Mouse (Mus musculus) heart, adult 9 months (tissue): ENCODE results near the gene Ablim2.

Experiments
- DNase-seq, 2 experiments: peaks; one replicate each; pipeline ENCODE4 v3.0.0; 2022; ENCODE audit warnings: low spot score in 2 of 2

Ablim2 gene

DNA sequence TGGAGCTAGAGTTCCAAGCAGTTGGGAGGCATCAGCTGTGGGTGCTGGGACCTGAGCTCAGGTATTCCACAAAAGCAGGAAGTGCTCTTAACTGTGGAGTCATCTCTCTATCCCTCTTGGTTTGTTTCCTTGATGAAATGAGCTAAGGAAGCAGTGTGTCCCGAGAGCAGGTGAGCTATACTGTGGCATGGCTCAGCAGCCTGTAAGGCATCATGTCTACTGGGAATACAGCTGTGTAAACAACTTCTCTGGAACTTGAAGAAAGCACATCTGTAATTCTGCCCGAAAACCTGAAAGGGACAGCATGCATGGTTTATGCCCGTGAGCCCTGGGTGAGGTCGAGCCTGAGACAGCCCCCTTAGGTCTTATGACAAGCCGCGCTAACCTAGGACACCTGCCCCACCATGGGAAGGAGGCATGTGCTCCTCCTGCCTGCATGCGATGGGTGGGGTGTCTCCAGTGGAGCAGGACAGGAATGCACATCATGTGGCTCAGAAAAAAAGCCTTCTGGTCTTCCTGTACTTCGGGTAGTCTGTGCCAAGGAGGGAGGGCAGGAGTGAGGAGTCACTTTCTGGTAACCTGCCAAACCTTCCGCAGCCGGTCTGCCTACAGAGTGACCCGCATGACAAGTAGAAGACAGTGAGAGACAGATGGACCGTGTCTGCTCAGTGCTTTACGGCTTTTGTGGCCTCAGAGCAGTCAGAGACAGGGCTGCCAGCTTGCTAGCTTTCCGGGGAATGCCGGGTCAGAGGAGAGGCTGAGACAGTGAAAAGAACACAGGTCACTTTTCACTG, 150.2 kb downstream of the Ablim2 start:
- peak; percentile 75 to 78 for DNase-seq

DNA sequence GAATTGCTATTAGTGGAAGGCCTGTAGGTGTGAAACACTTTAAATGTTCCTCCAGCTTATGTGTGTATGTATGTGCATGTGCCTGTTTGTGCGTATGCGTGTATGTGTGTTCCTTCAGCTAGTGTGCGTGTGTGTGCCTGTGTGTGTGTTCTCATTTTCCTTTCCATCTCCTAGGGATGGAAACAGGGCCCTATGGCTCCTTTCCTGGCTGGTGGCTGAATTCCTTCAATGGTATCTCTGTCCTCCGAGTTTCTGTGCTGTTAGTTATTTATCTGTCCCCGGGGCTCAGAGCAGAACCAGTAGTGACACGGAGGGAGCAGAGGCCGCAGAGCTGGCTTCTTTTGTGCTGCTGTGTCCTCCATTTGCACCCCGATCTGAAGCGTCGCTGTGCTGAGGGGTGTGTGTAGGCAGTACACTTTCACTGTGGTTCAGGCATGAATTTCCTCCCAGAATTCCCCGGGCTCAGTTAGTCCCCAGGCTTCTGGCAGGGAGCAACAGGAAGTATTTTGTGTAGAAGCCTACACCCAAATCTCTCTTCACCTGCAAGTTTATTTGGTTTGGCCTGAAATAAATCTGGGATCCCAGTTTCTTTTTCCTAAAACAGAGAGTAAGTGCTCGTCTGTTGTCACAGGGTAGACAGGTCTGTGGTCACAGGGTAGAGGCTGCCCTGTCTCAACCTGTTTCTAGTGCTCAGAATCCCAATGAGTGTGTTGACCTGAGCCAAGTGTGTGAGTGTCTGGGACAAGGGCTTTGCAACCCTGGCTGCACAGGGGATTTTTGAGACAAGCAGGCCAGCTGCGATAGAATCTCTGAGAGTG, 151.2 kb downstream of the Ablim2 start:
- DNase-seq = peak; percentile 69 to 75

DNA sequence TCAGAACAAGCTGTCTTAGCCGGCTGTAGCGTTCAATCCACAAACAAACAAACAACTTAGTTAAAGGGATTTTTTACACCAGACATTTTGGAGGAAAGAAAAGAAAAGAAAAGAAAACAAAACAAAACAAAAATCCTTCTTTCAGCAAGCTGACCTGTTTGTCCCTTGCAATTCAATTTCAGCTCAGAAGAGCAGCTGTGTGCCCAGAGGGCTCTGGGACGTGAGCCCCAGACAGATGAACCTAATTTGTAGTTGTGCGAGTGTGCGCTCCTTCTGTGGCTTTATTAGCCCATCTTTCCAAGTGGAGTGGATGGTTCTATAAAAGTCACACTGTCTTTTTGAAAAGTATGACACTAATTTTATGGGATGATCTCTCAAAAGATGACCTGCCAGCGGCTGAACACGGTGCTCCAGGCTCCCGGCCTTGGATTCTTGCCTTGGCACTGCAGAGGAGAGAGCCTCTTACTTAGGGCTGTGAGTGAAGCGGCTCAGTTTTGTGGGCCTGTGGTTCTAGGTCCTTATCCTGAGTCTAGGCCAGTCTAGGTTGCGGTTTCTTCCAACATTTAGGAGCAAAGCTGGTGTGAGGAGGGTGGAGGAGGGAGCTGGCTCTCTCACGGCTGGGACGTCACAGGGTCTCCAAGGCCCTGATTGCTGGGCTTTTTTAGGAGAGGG, 158.1 kb downstream of the Ablim2 start:
- no peak for DNase-seq

DNA sequence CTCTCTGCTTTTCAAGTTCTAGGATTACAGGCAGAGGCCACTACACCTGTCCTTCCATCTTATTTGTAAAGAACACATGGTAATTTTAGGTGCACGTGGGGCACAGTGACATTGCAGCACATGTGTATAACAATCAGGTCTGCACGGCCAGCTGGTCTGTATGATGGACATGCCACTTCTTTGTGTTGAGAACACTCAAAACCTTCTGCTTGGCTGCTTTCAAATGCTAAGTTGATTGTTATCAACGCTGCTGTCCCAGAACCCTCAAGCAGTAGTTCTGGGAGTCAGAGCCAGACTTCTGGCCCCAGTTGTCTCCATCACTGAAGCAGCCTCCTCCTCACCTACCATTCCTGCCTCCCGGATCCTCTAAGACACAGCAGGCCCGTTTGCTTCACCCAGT, 159.0 kb downstream of the Ablim2 start:
- DNase-seq = no peak

DNA sequence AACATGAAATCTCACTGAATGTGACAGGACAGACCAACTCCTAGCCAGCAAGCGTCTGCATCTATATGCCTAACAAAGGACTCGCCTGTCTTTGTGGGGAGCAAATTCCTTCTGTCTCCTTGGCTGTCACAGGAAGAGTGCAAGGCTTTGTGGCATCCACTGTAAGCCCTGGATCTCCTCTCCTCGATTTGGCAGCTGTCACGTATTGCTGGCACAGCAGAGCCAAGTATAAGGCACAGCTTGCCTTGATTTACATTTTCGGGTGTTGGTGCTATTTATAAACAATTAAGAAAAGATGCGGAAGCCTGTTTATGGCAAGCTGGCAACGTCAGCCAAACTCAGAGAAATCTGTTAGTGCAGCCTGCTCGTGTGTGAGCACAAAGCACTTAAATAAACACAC, 160.7 kb downstream of the Ablim2 start:
- DNase-seq = no peak

DNA sequence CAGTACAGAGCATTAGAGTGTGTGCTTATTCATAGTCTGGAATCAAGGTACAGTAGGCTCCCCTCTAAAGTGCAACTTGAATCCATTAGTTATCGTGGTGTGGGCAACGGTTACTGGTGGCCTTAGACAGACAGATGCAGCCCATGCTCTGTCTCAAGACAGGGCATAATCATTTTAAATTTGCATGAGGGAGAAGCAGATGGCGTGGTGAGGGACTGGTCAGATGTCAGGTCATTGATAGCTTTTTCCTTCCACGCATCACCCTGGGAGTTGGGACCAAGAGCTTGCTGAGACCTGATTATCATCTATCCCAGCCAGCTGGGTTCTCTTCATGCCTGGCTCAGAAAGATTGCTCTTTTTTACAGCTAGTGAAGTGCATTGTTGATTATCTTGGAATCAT, 162.4 kb downstream of the Ablim2 start:
- no peak for DNase-seq

DNA sequence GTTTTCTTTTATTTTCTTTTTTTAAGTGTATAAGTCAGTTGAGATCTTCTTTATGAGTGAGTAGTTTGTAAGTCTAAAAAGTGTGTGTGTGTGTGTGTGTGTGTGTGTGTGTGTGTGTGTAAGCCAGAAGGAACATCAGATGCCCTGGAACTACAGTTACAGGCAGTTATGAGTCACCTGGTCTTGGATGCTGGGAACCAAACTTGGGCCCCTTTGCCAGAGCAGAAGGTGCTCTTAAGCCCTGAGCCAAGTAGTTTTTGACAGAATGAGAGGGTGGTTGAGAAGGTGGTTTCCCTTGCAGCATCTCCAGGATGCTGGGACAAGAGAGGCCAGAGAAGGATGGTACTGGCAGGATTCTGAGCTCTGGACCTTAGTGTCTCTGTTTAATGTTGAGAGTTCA, 162.9 kb downstream of the Ablim2 start:
- DNase-seq = no peak

DNA sequence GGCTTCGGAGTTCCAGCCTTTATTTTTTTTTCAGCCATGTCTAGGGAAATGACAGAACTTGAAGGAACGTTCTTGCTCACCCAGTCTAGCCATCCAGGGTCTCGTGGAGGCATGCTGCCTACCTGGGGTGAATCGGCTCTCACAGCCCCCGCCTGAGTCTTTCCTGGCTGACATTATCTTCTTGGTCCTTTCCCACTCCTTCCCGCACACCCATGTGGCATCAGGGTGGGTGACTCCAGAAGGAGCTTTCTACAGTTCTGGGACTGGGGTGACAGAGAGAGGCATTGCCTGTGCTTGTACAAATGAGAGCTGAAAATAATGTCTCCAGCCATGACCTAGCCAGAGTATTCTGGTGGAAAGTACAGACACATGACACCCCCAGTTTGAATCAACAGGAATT, 163.5 kb downstream of the Ablim2 start:
- no peak for DNase-seq

DNA sequence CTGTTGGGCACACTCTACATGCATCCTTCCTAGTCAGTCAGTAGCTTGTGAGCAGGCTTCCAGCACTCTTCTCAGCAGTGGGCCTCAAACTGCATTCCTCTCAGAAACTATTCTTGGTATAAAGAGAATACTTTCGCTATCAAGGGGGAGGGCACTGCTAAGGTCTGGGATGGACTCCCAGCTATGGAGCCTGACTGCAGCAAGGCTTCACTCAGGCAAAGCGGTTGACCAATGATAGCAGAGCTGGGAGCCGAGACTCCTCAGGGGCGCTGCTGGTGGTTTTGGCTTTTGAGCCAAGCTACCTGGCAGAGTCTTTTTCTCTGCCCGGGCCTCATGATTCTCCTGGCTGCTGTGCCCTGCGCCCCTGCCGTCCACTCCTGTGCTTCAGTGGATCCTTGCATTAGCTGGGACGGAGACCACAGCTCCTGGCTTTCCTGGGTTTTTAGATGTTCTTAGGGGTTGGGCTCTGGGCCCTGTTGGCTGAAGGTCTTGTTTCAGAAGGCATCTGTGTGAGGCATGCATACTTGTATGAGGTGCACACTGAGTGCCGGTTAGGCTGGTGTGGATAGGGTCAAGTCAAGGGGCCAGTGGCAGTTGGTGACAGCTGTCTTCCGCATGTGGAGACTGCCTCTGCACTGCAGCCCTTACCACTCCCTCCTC, 164.0 kb downstream of the Ablim2 start:
- peak; percentile 82 to 84 for DNase-seq

DNA sequence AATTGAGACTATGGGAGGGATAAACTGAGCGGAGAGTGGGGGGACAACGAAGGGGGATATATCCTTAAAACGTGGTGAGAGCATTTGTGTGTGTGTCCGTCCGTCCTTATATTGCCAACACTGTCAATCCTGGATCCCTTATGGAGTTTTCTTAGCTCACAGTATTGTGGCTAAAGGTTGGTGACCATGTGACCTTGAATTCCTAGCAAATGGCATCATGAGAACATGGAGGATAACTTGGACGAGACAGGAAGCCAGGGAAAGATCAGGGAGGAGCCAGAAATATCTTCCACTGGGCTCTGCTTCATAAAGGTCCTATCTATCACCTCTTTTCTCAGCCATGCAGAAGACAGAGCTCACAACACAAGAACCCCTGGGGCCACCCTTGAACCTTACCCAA, 165.8 kb downstream of the Ablim2 start:
- DNase-seq = no peak

DNA sequence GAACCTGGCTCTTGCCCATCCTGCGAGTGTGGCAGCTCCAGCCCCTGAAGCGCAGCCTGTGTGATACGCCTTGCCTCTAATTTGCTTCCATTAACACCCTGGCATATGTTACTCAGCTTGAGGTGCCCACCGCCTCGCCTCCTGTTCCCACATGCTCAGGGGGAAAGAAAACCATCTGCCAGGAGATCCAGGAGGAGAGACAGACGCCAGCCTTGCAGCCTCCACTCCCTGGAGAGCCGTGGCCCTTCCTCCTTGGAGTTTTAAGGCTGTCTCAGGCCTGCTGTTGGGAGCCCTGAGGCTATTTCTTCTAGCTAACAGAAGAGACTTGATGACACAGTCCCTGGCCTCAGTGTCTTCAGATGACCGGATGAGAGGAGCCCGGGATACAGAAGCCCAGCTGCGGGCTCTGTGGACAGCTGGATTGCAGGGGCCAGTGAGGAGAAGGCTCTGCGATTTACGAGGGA, 167.5 kb downstream of the Ablim2 start:
- peak; percentile 38 to 61 for DNase-seq

DNA sequence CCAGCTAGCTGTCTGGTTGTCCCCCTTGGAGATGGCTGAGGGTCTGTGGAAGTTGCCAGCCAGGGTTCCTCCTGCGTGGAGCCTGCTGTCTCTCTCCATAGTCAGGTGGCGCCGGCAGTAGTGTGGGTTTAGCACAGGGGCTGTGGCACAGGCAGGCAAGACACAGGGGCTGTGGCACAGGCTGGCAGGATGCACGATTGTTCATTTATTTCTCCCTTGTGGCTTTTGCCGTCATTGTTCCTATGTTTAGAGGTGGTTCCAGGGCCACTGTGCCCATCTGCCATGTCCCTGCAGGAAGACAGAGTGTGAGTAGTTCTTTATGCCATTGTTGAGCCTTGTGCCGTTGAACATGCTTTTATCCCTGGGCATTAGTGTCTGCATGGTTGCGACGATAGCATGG, 168.8 kb downstream of the Ablim2 start:
- DNase-seq = no peak

DNA sequence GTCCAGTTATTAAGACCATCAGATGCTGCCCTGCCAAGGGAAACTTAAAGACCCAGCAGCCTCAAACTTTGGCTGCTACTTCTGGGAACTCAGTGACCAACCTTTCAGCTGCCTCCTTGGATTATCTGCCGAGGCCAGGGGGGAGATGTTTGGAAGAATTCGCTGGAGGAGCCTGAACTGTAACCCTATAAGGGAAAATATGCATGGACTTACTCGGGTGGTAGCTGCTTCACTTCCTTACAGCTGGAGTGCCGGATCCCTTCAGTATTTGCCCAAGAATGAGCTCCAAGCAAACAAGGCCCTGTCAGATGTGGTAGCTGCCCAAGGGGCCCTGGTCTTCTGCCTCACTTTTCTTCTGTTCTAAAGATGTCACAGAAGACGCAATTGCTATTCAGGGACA, 173.6 kb downstream of the Ablim2 start:
- no peak for DNase-seq

DNA sequence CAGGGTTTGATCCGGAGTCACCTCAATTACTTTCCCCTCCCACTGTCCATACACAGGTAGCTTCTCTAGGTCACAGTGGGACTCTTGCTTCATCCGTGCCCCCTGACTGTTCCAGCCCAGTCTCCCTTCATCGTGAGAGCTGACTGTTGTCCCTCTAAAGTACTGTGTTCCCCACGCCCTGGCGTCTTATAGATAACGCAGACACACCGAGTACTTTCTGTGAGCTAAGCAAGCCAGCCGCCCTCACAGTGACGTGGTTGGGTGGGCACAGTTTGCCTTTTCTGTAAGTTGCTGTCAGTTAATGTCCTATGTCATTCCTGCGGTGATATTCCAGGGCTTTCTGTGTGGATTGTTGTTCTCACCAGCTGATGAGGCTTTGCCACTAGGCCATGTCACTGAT, 175.4 kb downstream of the Ablim2 start:
- no peak for DNase-seq
